Mouse (Mus musculus): ENCODE results near the gene Cdc42se2. TPM values are rescaled to one million over a fixed set of nuclear protein-coding genes. Genes with fewer than 3 reads are reported as not detected.

The Cdc42se2 gene
- total RNA-seq, 1 experiment, result 53.8 TPM

- TF ChIP-seq ZNF384 (IDR thresholded peaks at IDR 0.05; ENCODE audit: low read depth, low read length) (no peak), CHD2 (IDR thresholded peaks at IDR 0.05; ENCODE audit: low read depth, low read length) (no peak), ZC3H11A (IDR thresholded peaks at IDR 0.05; ENCODE audit: borderline replicate concordance, low read depth, low read length) (no peak), MAFK (IDR thresholded peaks at IDR 0.05; ENCODE audit: insufficient read depth, low read depth, low read length) (no peak), HCFC1 (IDR thresholded peaks at IDR 0.05; ENCODE audit: borderline replicate concordance, insufficient read depth, low read length) (no peak)
- Histone ChIP-seq H3K4me3 (ENCODE audit: insufficient read depth in 1 of 2, low read depth in 1 of 2, low read length in 2 of 2, poor library complexity in 1 of 2, severe bottlenecking in 1 of 2) (no peak overlapping the region), H3K9ac (ENCODE audit: insufficient read depth, low read depth, low read length, poor library complexity, severe bottlenecking) (no peak overlapping the region), H3K36me3 (ENCODE audit: control insufficient read depth, insufficient read depth, low read length, poor library complexity, severe bottlenecking) (peaks cover 17% of the 10 kb centered on the region; the same call in 1 of the 2 replicates), H3K4me1 (ENCODE audit: control insufficient read depth in 2 of 2, insufficient read depth in 2 of 2, low read length in 2 of 2, poor library complexity in 1 of 2) (peaks cover 0 to 4% of the 10 kb centered on the region in 2 experiments; a peak in 2 of 4 replicates), H3K27ac (ENCODE audit: insufficient read depth, low read depth, low read length, poor library complexity, severe bottlenecking) (no peak overlapping the region), H3K9me3 (ENCODE audit: control insufficient read depth, insufficient read depth, low read depth, low read length) (no peaks in the 10 kb centered on the region)
- DNase-seq (ENCODE audit: low read depth, low spot score), result no peak
- in situ Hi-C loops (cut with MboI; ENCODE audit: low sequenced_read_pairs in 2 of 2, unreplicated experiment in 2 of 2), result no loop called here
Observed at GRCm38 (mm10) chr11:54731367-54731766, 56.1 kb downstream of the Cdc42se2 start.

- no peak overlapping the region for H3K9ac ChIP-seq (ENCODE audit: insufficient read depth, low read depth, low read length, poor library complexity, severe bottlenecking)
- H3K4me1 ChIP-seq (ENCODE audit: control insufficient read depth in 2 of 2, insufficient read depth in 2 of 2, low read length in 2 of 2, poor library complexity in 1 of 2), result peaks cover 0 to 4% of the 10 kb centered on the region in 2 experiments; a peak in 2 of 4 replicates
- TF ChIP-seq HCFC1 (IDR thresholded peaks at IDR 0.05; ENCODE audit: borderline replicate concordance, insufficient read depth, low read length) (no peak), CHD2 (IDR thresholded peaks at IDR 0.05; ENCODE audit: low read depth, low read length) (no peak), ZNF384 (IDR thresholded peaks at IDR 0.05; ENCODE audit: low read depth, low read length) (no peak), ZC3H11A (IDR thresholded peaks at IDR 0.05; ENCODE audit: borderline replicate concordance, low read depth, low read length) (no peak)
- in situ Hi-C loops (cut with MboI; ENCODE audit: low sequenced_read_pairs in 2 of 2, unreplicated experiment in 2 of 2), result no loop called here
- H3K4me3 ChIP-seq (ENCODE audit: insufficient read depth in 1 of 2, low read depth in 1 of 2, low read length in 2 of 2, poor library complexity in 1 of 2, severe bottlenecking in 1 of 2), result no peak overlapping the region
- DNase-seq (ENCODE audit: low read depth, low spot score), result no peak
- H3K36me3 ChIP-seq (ENCODE audit: control insufficient read depth, insufficient read depth, low read length, poor library complexity, severe bottlenecking), result peaks cover 15% of the 10 kb centered on the region; the same call in 1 of the 2 replicates
- no peaks in the 10 kb centered on the region for H3K9me3 ChIP-seq (ENCODE audit: control insufficient read depth, insufficient read depth, low read depth, low read length)
- no peak overlapping the region for H3K27ac ChIP-seq (ENCODE audit: insufficient read depth, low read depth, low read length, poor library complexity, severe bottlenecking)
Observed at GRCm38 (mm10) chr11:54730931-54731330, 56.5 kb downstream of the Cdc42se2 start.

GRCm38 (mm10) chr11:54729311-54729710 lies 58.2 kb downstream of the Cdc42se2 start:
- no peak overlapping the region for H3K27ac ChIP-seq (ENCODE audit: insufficient read depth, low read depth, low read length, poor library complexity, severe bottlenecking)
- H3K36me3 ChIP-seq (ENCODE audit: control insufficient read depth, insufficient read depth, low read length, poor library complexity, severe bottlenecking), result peaks cover 11% of the 10 kb centered on the region; the same call in 1 of the 2 replicates
- H3K4me1 ChIP-seq (ENCODE audit: control insufficient read depth in 2 of 2, insufficient read depth in 2 of 2, low read length in 2 of 2, poor library complexity in 1 of 2), result peaks cover 0 to 4% of the 10 kb centered on the region in 2 experiments; a peak in 2 of 4 replicates
- DNase-seq (ENCODE audit: low read depth, low spot score), result no peak
- H3K4me3 ChIP-seq (ENCODE audit: insufficient read depth in 1 of 2, low read depth in 1 of 2, low read length in 2 of 2, poor library complexity in 1 of 2, severe bottlenecking in 1 of 2), result no peak overlapping the region
- H3K9me3 ChIP-seq (ENCODE audit: control insufficient read depth, insufficient read depth, low read depth, low read length), result no peaks in the 10 kb centered on the region
- H3K9ac ChIP-seq (ENCODE audit: insufficient read depth, low read depth, low read length, poor library complexity, severe bottlenecking), result no peak overlapping the region
- in situ Hi-C loops (cut with MboI; ENCODE audit: low sequenced_read_pairs in 2 of 2, unreplicated experiment in 2 of 2), result no loop called here
- TF ChIP-seq MAFK (IDR thresholded peaks at IDR 0.05; ENCODE audit: insufficient read depth, low read depth, low read length) (no peak), ZC3H11A (IDR thresholded peaks at IDR 0.05; ENCODE audit: borderline replicate concordance, low read depth, low read length) (no peak), ZNF384 (IDR thresholded peaks at IDR 0.05; ENCODE audit: low read depth, low read length) (no peak), HCFC1 (IDR thresholded peaks at IDR 0.05; ENCODE audit: borderline replicate concordance, insufficient read depth, low read length) (no peak), CHD2 (IDR thresholded peaks at IDR 0.05; ENCODE audit: low read depth, low read length) (no peak)

- in situ Hi-C loops (cut with MboI; ENCODE audit: low sequenced_read_pairs in 2 of 2, unreplicated experiment in 2 of 2), result no loop called here
- Histone ChIP-seq H3K9me3 (ENCODE audit: control insufficient read depth, insufficient read depth, low read depth, low read length) (no peaks in the 10 kb centered on the region), H3K4me3 (ENCODE audit: insufficient read depth in 1 of 2, low read depth in 1 of 2, low read length in 2 of 2, poor library complexity in 1 of 2, severe bottlenecking in 1 of 2) (no peak overlapping the region), H3K27ac (ENCODE audit: insufficient read depth, low read depth, low read length, poor library complexity, severe bottlenecking) (no peak overlapping the region), H3K9ac (ENCODE audit: insufficient read depth, low read depth, low read length, poor library complexity, severe bottlenecking) (no peak overlapping the region), H3K36me3 (ENCODE audit: control insufficient read depth, insufficient read depth, low read length, poor library complexity, severe bottlenecking) (peaks cover 13% of the 10 kb centered on the region; the same call in 1 of the 2 replicates), H3K4me1 (ENCODE audit: control insufficient read depth in 2 of 2, insufficient read depth in 2 of 2, low read length in 2 of 2, poor library complexity in 1 of 2) (peaks cover 0 to 4% of the 10 kb centered on the region in 2 experiments; a peak in 2 of 4 replicates)
- no peak for TF ChIP-seq ZC3H11A (IDR thresholded peaks at IDR 0.05; ENCODE audit: borderline replicate concordance, low read depth, low read length)
- no peak for TF ChIP-seq ZNF384 (IDR thresholded peaks at IDR 0.05; ENCODE audit: low read depth, low read length)
- no peak for TF ChIP-seq HCFC1 (IDR thresholded peaks at IDR 0.05; ENCODE audit: borderline replicate concordance, insufficient read depth, low read length)
- no peak for TF ChIP-seq MAFK (IDR thresholded peaks at IDR 0.05; ENCODE audit: insufficient read depth, low read depth, low read length)
- no peak for TF ChIP-seq CHD2 (IDR thresholded peaks at IDR 0.05; ENCODE audit: low read depth, low read length)
- no peak for DNase-seq (ENCODE audit: low read depth, low spot score)
Observed at GRCm38 (mm10) chr11:54728371-54728770, 59.1 kb downstream of the Cdc42se2 start.

All from ES-E14 (cell line).